ENCODE assay signal across 18 mouse cellular contexts in genomic region chr1:155605391-155606155, GRCm38 (mm10). TPM values are rescaled to one million over a fixed set of nuclear protein-coding genes. Genes with fewer than 3 reads are reported as not detected.
DNase-seq lines count a peak whose midpoint lies in the region; ATAC-seq and TF ChIP-seq lines count a peak whose summit lies in the region.
"Had no signal": no experiment of that assay in that cellular context is flagged by ENCODE, and none has a peak within 500 bp of the region (broad histone marks: within the 10 kb centered on the region; RNA-seq: fewer than 3 reads in every experiment).

No protein-coding gene starts in this region.

- 8% methylated on average over 11 of the region's 11 CpGs for WGBS in forebrain, embryonic 13.5 days
- WGBS in hindbrain, embryonic 15.5 days: 22% methylated on average over 11 of the region's 11 CpGs
- 30% methylated on average over 11 of the region's 11 CpGs for WGBS in neural tube, embryonic 12.5 days

- H3K4me1 ChIP-seq in forebrain, embryonic 13.5 days: peaks cover 21% of the 10 kb centered on the region
- H3K4me1 ChIP-seq in hindbrain, embryonic 15.5 days (replicated peaks): peaks cover 22% of the 10 kb centered on the region
- H3K4me1 ChIP-seq in neural tube, embryonic 12.5 days: peaks cover 15% of the 10 kb centered on the region
- H3K4me1 ChIP-seq: embryonic facial prominence, embryonic 13.5 days; heart, embryonic 15.5 days; liver, embryonic 13.5 days; stomach, embryonic 15.5 days had no signal

- no peak overlapping the region for H3K9ac ChIP-seq in forebrain, embryonic 13.5 days
- H3K9ac ChIP-seq in hindbrain, embryonic 15.5 days: no peak overlapping the region
- H3K9ac ChIP-seq in neural tube, embryonic 12.5 days: no peak overlapping the region
- H3K9ac ChIP-seq: embryonic facial prominence, embryonic 13.5 days; heart, embryonic 15.5 days; kidney, embryonic 15.5 days; liver, embryonic 13.5 days; stomach, embryonic 15.5 days had no signal

- TF ChIP-seq CTCF in brain, embryonic 14.5 days (IDR thresholded peaks at IDR 0.05; ENCODE audit: borderline replicate concordance, extremely low read depth, insufficient read depth, insufficient read length): no peak

- H3K36me3 ChIP-seq in forebrain, embryonic 13.5 days (ENCODE audit: poor library complexity, severe bottlenecking): no peaks in the 10 kb centered on the region
- no peaks in the 10 kb centered on the region for H3K36me3 ChIP-seq in hindbrain, embryonic 15.5 days
- H3K36me3 ChIP-seq in neural tube, embryonic 12.5 days: no peaks in the 10 kb centered on the region
- H3K36me3 ChIP-seq: embryonic facial prominence, embryonic 13.5 days; heart, embryonic 15.5 days; kidney, embryonic 15.5 days; liver, embryonic 13.5 days; stomach, embryonic 15.5 days had no signal

- TF ChIP-seq POLR2A in brain, embryonic 14.5 days (IDR thresholded peaks at IDR 0.05; ENCODE audit: borderline replicate concordance, extremely low read depth, insufficient read depth, insufficient read length, poor library complexity, severe bottlenecking): no peak

- peak overlapping the region; percentile 15 for H3K27ac ChIP-seq in forebrain, embryonic 13.5 days
- peak overlapping the region; percentile 42; the same call in 1 of the 2 replicates for H3K27ac ChIP-seq in hindbrain, embryonic 15.5 days (replicated peaks)
- no peak overlapping the region; the same call in 1 of the 2 replicates for H3K27ac ChIP-seq in neural tube, embryonic 12.5 days
- H3K27ac ChIP-seq: embryonic facial prominence, embryonic 13.5 days; heart, embryonic 15.5 days; kidney, embryonic 15.5 days; liver, embryonic 13.5 days; stomach, embryonic 15.5 days had no signal

- ATAC-seq in forebrain, embryonic 13.5 days: peak; percentile 85
- peak; percentile 66; the same call in 1 of the 2 replicates for ATAC-seq in hindbrain, embryonic 15.5 days (ENCODE audit: low FRiP score, low read depth)
- ATAC-seq in neural tube, embryonic 12.5 days (ENCODE audit: low FRiP score, low read depth): peak; percentile 85
- ATAC-seq: Patski had no signal

- H3K27me3 ChIP-seq in forebrain, embryonic 13.5 days: no peaks in the 10 kb centered on the region
- H3K27me3 ChIP-seq in hindbrain, embryonic 15.5 days: no peaks in the 10 kb centered on the region
- no peaks in the 10 kb centered on the region for H3K27me3 ChIP-seq in neural tube, embryonic 12.5 days (replicated peaks)
- H3K27me3 ChIP-seq: CH12.LX; embryonic facial prominence, embryonic 13.5 days; heart, embryonic 15.5 days; kidney, embryonic 15.5 days; liver, embryonic 13.5 days; Patski; stomach, embryonic 15.5 days had no signal

- H3K4me3 ChIP-seq in forebrain, embryonic 13.5 days: no peak overlapping the region
- no peak overlapping the region for H3K4me3 ChIP-seq in hindbrain, embryonic 15.5 days
- no peak overlapping the region for H3K4me3 ChIP-seq in neural tube, embryonic 12.5 days
- H3K4me3 ChIP-seq: embryonic facial prominence, embryonic 13.5 days; heart, embryonic 15.5 days; kidney, embryonic 15.5 days; liver, embryonic 13.5 days; stomach, embryonic 15.5 days had no signal

- peak; percentile 94 for DNase-seq in brain, embryonic 14.5 days (ENCODE audit: low read depth)
- DNase-seq in urinary bladder, adult 18-20 months (ENCODE audit: low spot score in 2 of 2): no peak
- no peak for DNase-seq in spleen, postnatal 36 days (ENCODE audit: low spot score in 2 of 2)
- no peak for DNase-seq in c-Kit-positive CD71-positive TER-119-positive erythroid progenitor cells, embryonic 14.5 days (ENCODE audit: low spot score)
- no peak for DNase-seq in spleen, postnatal 4 days (ENCODE audit: low spot score in 2 of 2)
- DNase-seq: cerebellum, adult 9-11 months; layer of hippocampus, adult 9-11 months; liver, embryonic 13.5 days; thymus, postnatal 4 days had no signal

- peak overlapping the region; percentile 28 for H3K4me2 ChIP-seq in forebrain, embryonic 13.5 days
- H3K4me2 ChIP-seq in hindbrain, embryonic 15.5 days: peak overlapping the region; percentile 11; the same call in 1 of the 2 replicates
- H3K4me2 ChIP-seq in neural tube, embryonic 12.5 days (replicated peaks): peak overlapping the region; percentile 18; the same call in 1 of the 2 replicates
- H3K4me2 ChIP-seq: embryonic facial prominence, embryonic 13.5 days; heart, embryonic 15.5 days; kidney, embryonic 15.5 days; liver, embryonic 13.5 days; stomach, embryonic 15.5 days had no signal

- no peaks in the 10 kb centered on the region for H3K9me3 ChIP-seq in forebrain, embryonic 13.5 days (replicated peaks)
- H3K9me3 ChIP-seq in hindbrain, embryonic 15.5 days: no peaks in the 10 kb centered on the region
- no peaks in the 10 kb centered on the region for H3K9me3 ChIP-seq in neural tube, embryonic 12.5 days
- H3K9me3 ChIP-seq: embryonic facial prominence, embryonic 13.5 days; heart, embryonic 15.5 days; kidney, embryonic 15.5 days; liver, embryonic 13.5 days; stomach, embryonic 15.5 days had no signal

RNA-seq across cellular contexts. Expression of gene Acbd6, which starts 47.7 kb away (rescaled TPM):
- 98.6 and 121 TPM in 2 replicates for polyA plus RNA-seq in brain, embryonic 14.5 days (2012; rRNA removed)
- 74.2 and 84.3 TPM in 2 replicates for polyA plus RNA-seq in forebrain, embryonic 13.5 days (2015; fragmentation: Nextera tagmentation; extraction: Ambion mirVana)
- 95.2 and 109 TPM in 2 replicates for polyA plus RNA-seq in hindbrain, embryonic 15.5 days (2015; fragmentation: Nextera tagmentation; extraction: Ambion mirVana)
- 97.7 and 102 TPM in 2 replicates for polyA plus RNA-seq in neural tube, embryonic 12.5 days (2016; fragmentation: Nextera tagmentation; extraction: Ambion mirVana)
